Mouse (Mus musculus) lung, postnatal 0 days (tissue): ENCODE measurements at regions not wholly inside any gene's neighbourhood (a gene's known extent, or its start where the extent isn't known, plus 50 kb on each side); places are given as distances from the start of the nearest gene placed in this dataset.
A peak's percentile ranks its signal among the peaks of the same experiment; 100 is the strongest.

ENCODE experiments used
- ATAC-seq: fragments of 200-750 bp; cut with Nextera tagmentation; 2 replicates; pipeline ENCODE4 v1.8.0; 2017; ENCODE audit warnings: moderate library complexity
- DNase-seq: peaks from one replicate; pipeline ENCODE4 v3.0.0-alpha.2; 2016; ENCODE audit warnings: low spot score
- H3K27ac ChIP-seq: fragments of 300-500 bp; sonication (generic); 2 replicates; pipeline ENCODE4 v1.5.1; 2014; ENCODE audit warnings: antibody characterized with exemption, mild to moderate bottlenecking, low read length, mixed read lengths
- H3K27me3 ChIP-seq: fragments of 300-500 bp; sonication (generic); replicated peaks from 2 replicates; pipeline ENCODE4 v1.6.1; 2014; ENCODE audit warnings: low read length, mixed read lengths; ENCODE audit not compliant: insufficient read depth
- H3K36me3 ChIP-seq: fragments of 300-500 bp; sonication (generic); 2 replicates; pipeline ENCODE4 v1.6.1; 2014; ENCODE audit warnings: low read length, mixed read lengths; ENCODE audit not compliant: insufficient read depth
- H3K4me1 ChIP-seq: fragments of 300-500 bp; sonication (generic); 2 replicates; pipeline ENCODE4 v1.6.1; 2014; ENCODE audit warnings: antibody characterized with exemption, low read depth, low read length, mixed read lengths; ENCODE audit not compliant: insufficient read depth
- H3K4me2 ChIP-seq: fragments of 300-500 bp; sonication (generic); replicated peaks from 2 replicates; pipeline ENCODE4 v1.6.1; 2014; ENCODE audit warnings: low read depth, mild to moderate bottlenecking, low read length, moderate library complexity, mixed read lengths
- H3K4me3 ChIP-seq: fragments of 300-500 bp; sonication (generic); 2 replicates; pipeline ENCODE4 v1.5.1; 2014; ENCODE audit warnings: low read depth, low read length
- H3K9ac ChIP-seq: fragments of 300-500 bp; sonication (generic); replicated peaks from 2 replicates; pipeline ENCODE4 v1.6.1; 2014; ENCODE audit warnings: low read depth, mild to moderate bottlenecking
- H3K9me3 ChIP-seq: fragments of 300-500 bp; sonication (generic); 2 replicates; pipeline ENCODE4 v1.6.1; 2016; ENCODE audit warnings: low read length, mixed read lengths
- CTCF ChIP-seq: IDR thresholded peaks from 2 replicates; pipeline ENCODE4 v1.5.1; 2016; ENCODE audit warnings: antibody characterized with exemption, mild to moderate bottlenecking
- EP300 ChIP-seq: IDR thresholded peaks from 2 replicates; pipeline ENCODE4 v1.6.1; 2016; ENCODE audit warnings: antibody characterized with exemption, mild to moderate bottlenecking, control low read depth
- WGBS: fragments of 180-500 bp; shearing (Covaris S2); extraction: QIAGEN DNeasy Blood & Tissue Kit; methylation state at CpG from one replicate; pipeline ENCODE4 v1.1.7; 2014; 5-methylcytosine and 5-hydroxymethylcytosine counted together

DNA sequence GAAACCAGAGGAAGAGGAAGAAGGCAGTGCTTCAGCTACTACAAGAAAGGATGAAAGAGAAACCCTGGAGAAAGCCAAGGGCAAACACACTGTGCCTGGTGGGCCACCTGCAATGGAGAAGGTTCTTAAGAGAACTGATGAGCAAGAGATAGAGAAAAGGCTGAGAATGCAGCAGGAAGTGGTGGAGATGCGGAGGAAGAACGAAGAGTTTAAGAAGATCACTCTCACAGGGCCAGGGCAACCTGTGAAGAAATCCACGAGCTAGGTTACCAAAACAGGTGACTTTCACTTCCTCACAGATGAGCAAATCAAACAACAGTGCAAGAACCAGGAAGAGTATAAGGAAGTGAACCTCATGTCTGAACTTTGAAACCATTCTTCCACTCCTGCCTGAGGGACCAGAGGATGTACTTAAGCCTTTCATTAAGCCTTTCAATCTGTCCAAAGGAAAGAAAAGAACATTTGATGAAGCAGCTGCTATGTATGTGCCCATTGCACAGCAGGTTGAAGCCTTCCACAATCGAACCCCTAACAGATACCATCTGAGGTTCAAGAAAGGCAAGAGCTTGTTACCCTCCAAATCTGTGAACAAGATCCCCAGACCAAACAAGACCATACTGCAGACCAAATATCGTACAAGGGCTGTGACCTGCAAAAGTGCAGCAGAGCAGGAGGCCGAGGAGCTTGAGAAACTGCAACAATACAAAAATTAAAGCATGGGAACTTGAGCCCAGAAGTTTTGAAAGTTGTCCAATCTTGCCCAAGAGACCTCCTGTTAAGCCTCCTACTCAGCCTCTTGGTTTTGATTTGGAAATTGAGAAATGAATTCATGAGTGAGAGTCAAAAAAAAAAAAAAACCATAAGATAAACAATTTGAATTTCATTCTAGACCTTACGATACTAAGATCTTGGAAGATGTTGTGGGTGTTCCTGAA is 91.6 kb upstream of the Zfp462 start:
- Histone ChIP-seq H3K27ac (no peak overlapping the region), H3K9me3 (no peaks in the 10 kb centered on the region), H3K4me1 (no peaks in the 10 kb centered on the region), H3K36me3 (no peaks in the 10 kb centered on the region), H3K27me3 (no peaks in the 10 kb centered on the region), H3K4me2 (no peak overlapping the region), H3K4me3 (no peak overlapping the region), H3K9ac (no peak overlapping the region)
- TF ChIP-seq CTCF (no peak), EP300 (no peak)
- no peak for DNase-seq
- WGBS = 80% methylated on average over 7 of the region's 7 CpGs
- ATAC-seq = no peak

DNA sequence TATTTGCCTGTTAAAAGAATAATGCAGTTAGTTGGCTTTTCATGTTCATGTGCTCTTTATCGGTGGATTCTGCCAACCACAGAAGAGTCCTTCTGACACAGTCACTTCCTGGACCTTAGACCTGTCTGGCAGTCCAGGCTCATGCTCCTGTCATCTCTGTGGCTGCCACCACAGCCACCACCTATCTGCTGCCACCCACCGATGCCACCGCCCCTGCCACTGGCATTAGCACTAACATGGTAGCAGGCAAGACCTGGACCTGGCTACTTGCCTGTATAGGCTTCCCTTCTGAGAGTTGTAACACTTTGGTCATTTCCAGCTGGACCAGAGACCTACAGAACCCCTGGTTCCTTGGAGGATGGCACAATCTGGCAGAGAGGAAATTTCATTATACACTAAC is 86.2 kb upstream of the Zfp462 start:
- no peak overlapping the region for H3K4me3 ChIP-seq
- no peak overlapping the region for H3K4me2 ChIP-seq
- H3K4me1 ChIP-seq = no peaks in the 10 kb centered on the region
- 93% methylated on average over 3 of the region's 3 CpGs for WGBS
- no peak overlapping the region for H3K27ac ChIP-seq
- no peak for ATAC-seq
- no peaks in the 10 kb centered on the region for H3K9me3 ChIP-seq
- no peak for DNase-seq
- no peaks in the 10 kb centered on the region for H3K36me3 ChIP-seq
- TF ChIP-seq EP300 (no peak), CTCF (no peak)
- no peak overlapping the region for H3K9ac ChIP-seq
- no peaks in the 10 kb centered on the region for H3K27me3 ChIP-seq

DNA sequence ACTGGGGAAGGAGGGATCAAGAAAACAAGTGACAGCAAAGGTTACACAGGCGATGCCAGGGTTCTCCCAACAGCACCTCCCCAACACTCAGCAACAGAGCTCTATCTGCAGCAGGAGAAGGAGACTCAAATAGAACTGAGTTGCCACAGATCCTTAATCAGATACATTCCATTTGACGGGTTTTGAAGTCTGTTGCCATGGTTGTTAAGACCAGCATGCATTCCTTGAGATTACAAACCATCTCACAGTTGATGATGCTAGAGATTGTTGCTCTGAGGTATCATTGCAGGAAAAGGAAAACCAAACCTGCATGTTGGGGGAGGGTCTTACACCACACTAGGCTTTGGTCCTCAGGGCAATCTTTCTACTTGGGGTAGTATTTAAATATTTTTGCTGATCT is 78.8 kb upstream of the Zfp462 start:
- Histone ChIP-seq H3K36me3 (no peaks in the 10 kb centered on the region), H3K9me3 (no peaks in the 10 kb centered on the region), H3K27me3 (no peaks in the 10 kb centered on the region), H3K4me3 (no peak overlapping the region), H3K4me1 (no peaks in the 10 kb centered on the region), H3K27ac (no peak overlapping the region), H3K4me2 (no peak overlapping the region), H3K9ac (no peak overlapping the region)
- TF ChIP-seq CTCF (no peak), EP300 (no peak)
- no peak for ATAC-seq
- DNase-seq = no peak
- WGBS = 46% methylated on average over 2 of the region's 2 CpGs

DNA sequence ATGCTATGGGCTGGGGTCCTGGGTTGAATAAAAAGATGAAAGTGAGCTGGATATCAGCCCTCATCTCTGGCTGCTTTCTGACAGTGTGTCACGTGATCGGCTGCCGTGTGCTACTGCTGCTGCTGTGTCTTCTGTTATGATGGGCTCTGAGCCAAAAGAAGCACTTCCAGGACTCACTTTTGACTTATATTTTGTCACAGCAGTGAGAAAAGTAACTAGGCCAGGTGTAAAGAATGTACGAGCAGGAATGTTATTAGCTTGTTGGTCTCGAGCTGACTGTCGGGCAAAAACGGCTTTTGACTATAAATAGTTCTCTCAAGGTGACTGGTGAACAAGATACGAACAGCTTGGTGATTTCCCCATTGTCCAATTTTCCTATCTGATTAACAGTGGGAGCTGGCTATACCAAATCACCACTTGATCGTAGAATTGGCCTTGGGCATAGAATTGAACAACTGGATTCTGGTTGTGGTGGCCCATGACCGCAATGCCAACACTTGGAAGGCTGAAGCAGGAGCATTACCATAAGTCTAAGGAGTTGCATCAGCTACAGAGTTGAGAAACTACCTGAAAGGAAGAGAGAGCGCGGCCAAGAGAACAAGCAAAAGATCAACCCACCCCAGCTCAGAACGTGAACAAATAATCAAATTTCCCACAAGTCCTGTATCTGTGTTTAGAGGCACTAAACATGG is 70.6 kb upstream of the Zfp462 start:
- Histone ChIP-seq H3K36me3 (no peaks in the 10 kb centered on the region), H3K4me1 (no peaks in the 10 kb centered on the region)
- DNase-seq = no peak

DNA sequence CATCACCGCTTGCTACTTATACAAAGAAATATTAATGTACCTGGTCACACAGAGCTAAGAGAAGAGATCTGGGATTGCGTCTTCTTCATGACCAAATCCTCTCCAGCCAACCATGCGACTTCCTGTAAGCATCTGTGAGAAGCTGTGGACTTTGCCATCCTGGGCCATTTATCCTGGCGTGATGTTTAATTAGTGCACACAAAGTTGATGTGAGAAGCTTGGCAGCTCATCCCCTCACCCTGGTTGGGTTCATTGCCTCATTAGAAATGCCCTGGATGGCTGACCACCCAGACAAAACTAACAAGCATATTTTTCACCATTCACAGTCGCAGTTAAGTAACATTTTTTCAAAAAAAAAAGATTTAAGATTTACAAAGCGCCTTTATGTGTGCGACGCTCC is 69.3 kb upstream of the Zfp462 start:
- ATAC-seq (no peak), DNase-seq (no peak)
- Histone ChIP-seq H3K4me3 (no peak overlapping the region), H3K36me3 (no peaks in the 10 kb centered on the region), H3K4me2 (no peak overlapping the region), H3K9me3 (no peaks in the 10 kb centered on the region), H3K27me3 (no peaks in the 10 kb centered on the region), H3K4me1 (no peaks in the 10 kb centered on the region), H3K9ac (no peak overlapping the region), H3K27ac (no peak overlapping the region)
- 90% methylated on average over 8 of the region's 8 CpGs for WGBS
- no peak for TF ChIP-seq EP300
- TF ChIP-seq CTCF = no peak

More for the DNA sequence above, 70.6 kb upstream of the Zfp462 start:
- Histone ChIP-seq H3K27ac (no peak overlapping the region), H3K4me2 (no peak overlapping the region), H3K9ac (no peak overlapping the region), H3K4me3 (no peak overlapping the region), H3K27me3 (no peaks in the 10 kb centered on the region), H3K9me3 (no peaks in the 10 kb centered on the region)
- TF ChIP-seq EP300 (no peak), CTCF (no peak)
- WGBS = 80% methylated on average over 13 of the region's 13 CpGs
- ATAC-seq = no peak

DNA sequence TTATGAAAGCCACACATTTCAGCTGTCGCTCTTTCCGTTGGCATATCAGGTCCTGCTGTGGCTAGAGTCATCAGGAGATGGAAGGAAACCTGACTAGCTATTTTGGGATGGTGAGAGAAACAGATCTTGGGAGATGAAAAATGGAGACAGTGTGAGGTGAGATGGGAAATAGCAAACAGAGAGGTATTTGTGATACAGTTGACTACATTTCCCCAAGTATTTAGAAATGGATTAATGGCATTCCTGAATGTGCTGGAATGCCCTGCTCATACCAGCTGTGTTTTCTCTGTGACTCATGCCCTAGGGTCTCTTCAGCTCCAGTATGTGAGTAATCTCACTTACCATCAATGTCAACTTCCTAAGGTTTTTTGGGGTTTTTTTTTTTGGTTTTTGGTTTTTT is 67.5 kb upstream of the Zfp462 start:
- Histone ChIP-seq H3K4me1 (no peaks in the 10 kb centered on the region), H3K36me3 (no peaks in the 10 kb centered on the region), H3K9ac (no peak overlapping the region), H3K9me3 (no peaks in the 10 kb centered on the region), H3K27me3 (no peaks in the 10 kb centered on the region), H3K4me3 (no peak overlapping the region), H3K4me2 (no peak overlapping the region), H3K27ac (no peak overlapping the region)
- DNase-seq (peak; percentile 23), ATAC-seq (no peak)
- TF ChIP-seq EP300 = no peak
- no peak for TF ChIP-seq CTCF
- 57% methylated on average over 2 of the region's 2 CpGs for WGBS
